Mouse (Mus musculus): ENCODE results near the gene Eepd1.

Eepd1 gene

GRCm38 (mm10) chr9:25541355-25541754, 60.0 kb downstream of the Eepd1 start:
- DNase-seq: no peak

DNA sequence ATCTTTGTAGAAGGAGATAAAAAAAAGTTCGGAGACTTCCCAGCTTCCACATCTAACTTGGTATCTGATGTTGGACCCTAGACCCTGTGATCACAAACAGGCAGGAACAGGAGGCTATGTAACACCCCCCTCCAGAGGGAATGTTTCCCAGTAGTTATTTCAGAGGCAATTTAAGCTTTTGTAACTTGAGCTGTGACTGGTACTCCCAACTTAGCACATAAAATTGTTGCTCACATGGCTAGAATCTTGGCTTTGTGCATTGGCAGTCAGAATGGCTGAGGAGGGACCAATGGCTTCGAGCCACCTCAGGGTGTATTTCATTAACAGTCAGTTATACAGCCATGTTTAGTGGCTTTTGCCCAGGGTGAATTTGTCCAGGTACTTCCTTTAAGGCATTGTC, 63.9 kb downstream of the Eepd1 start:
- no peak for DNase-seq

- no peak for DNase-seq
Measured at GRCm38 (mm10) chr9:25549130-25550060, 68.0 kb downstream of the Eepd1 start.

DNA sequence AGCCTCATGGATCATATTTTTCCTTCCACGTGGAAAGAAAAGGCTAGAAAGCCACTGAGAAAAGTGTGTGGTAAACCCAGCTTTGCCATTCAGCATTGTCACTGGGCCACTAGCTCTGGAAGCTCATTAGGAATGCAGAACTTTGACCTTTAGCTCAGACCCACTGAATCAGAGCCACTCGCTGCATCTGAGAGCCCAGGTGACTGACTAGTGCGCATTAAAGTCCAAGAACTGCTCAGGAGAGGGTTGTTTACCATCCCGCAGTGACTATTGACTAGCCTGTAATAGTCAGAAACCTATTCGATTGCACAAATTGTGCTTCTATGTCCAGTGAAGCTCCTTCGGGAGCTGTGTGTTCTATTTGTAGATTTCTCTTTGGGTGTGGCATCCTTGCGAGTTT, 68.8 kb downstream of the Eepd1 start:
- DNase-seq: peak; percentile 39

DNA sequence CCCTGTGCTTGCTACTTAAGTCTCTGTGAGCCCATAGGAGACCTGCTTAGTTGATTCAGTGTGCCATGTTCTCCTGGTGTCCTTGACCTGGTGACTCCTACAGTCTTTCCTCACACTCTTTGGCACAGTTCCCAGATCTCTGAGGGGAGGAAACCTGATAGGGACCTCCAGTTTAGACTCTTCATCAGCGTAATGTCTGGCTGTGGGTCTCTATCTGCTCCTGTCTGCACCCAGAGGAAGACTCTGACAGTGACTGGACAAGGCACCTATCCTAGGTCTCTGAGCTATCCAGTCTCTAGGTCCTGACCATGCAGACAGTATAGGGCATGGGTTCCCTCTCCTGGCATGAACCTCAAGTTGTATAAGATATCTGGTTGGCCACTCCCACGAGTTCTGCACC, 71.2 kb downstream of the Eepd1 start:
- DNase-seq: no peak

- no peak for DNase-seq
Measured at GRCm38 (mm10) chr9:25554246-25554803, 73.0 kb downstream of the Eepd1 start.

DNA sequence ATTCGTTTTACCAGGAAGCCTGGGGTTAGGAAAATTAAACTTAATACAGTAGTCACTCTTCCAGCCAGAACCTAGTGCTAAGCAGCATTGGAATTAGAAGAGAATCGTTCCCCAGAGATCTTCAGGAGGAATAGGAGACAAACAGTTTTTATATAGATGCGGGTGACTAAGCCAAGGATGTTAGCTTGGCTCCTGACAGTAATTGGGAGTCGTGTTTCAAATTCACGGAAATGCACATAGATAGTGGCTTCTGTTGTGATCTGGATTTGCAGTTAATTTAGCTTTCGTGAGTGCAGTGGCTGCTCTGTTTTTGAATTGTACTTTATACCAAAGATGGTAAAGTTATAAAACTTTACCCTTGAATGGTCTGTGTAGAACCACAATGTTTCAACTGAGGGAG, 73.9 kb downstream of the Eepd1 start:
- no peak for DNase-seq

- no peak for DNase-seq
Measured at GRCm38 (mm10) chr9:25556008-25556407, 74.7 kb downstream of the Eepd1 start.

DNA sequence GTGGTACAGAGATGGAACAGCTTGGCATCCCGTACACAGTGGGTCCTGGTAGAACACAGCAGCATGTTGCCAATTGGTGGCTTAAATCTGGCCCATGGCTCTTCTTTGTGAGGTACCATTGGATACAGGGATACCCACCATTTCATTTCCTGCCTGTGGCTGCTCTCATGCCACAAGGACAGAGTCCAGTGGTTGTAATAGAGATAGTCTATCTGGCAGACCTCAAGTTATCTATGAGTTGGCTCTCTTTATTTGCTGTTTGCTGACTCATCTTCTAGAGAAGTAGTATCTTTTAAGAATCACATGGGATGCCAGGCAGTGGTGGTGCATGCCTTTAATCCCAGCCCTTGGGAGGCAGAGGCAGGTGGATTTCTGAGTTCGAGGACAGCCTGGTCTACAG, 76.0 kb downstream of the Eepd1 start:
- no peak for DNase-seq

GRCm38 (mm10) chr9:25558834-25559233, 77.5 kb downstream of the Eepd1 start:
- DNase-seq: no peak

DNA sequence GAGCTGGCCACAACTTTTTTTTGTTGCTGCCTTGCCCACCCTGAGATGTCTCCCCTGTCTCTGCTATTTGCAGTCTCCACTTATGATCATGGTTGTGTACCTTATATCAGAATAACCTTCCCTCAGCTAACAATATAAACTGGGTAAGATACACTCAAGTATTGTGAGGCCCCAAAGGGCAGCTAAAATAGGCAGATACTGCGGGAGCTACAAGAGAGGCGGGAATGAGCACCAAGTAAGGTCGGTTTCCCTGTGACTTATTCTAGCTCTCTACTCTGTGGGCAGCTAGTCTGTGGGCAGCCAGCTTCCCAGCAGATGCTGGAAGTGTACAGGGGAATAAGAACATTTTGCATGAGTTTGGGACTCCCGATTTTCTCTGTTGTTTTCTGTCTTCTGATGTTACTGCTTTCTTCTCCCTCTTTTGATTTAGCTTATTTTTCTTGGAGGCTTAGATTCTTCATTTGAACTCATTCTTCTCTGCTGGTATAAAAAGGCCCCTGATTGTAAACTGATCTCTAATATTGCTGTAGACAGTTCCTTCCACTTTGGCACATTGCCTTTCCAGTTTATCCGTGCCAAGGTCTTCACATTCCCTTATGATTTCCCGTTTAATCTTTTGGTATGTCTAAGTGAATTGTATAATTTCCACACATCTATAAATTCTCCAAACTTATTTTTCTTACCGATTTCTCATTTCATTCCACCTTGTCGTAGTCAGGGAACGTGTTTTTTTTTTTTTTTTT, 78.8 kb downstream of the Eepd1 start:
- no peak for DNase-seq

DNA sequence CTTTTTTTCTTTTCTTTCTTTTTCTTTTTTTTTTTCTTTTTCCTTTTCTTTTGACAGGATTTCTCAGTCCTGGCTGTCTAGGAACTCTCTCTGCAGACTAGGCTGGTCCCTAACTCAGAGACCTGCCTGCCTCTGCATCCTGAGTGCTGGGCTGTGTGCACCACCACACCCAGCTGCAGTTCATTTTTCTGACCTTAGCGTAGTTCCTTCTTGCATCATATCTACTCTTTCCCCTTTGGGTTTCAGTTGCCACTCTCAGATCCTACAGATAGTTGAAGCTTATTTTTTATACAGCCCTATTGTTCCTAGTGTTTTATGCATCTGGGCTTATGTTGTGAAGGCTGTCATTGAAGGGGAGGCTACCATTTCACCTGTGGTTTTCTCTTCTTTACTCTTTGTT, 79.8 kb downstream of the Eepd1 start:
- DNase-seq: no peak

DNA sequence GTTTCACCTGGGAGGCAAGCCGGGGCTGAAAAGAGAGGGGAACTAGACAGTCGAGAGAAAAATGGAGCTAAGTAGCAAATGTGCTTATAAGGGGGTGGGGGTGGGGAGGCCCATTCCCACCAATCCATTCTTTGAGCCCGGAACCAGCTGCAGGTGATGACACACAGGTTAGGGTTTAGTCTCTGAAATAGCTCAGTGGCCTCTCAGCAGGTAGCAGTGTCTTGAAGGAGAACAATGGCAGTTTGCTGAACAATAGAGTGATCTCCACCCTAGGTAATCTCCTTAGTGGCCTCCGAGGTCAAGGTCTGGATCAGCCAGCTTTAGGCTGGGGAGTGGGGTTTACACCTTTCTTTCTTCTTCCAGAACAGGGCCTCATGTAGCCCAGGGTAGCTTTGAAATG, 82.5 kb downstream of the Eepd1 start:
- no peak for DNase-seq

DNA sequence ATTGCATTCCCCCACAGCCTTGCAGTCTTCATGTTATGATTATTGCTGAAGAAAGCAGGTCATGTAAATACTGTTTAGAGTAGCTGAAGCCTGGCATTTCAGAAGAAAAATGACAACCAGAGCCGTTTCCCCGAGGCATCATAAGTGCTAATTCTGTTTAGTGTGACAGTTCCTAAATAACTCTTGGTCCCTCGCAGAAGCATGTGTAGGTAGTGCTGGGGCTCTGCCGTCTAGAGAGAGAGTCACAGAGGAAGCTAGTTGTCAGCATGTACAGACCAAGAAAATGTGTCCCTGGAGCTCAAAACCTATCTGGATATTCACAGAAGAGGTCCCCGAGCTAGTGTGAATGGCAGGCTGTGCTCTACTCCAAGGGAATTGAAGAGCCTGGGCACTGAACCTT, 85.7 kb downstream of the Eepd1 start:
- DNase-seq: no peak

DNA sequence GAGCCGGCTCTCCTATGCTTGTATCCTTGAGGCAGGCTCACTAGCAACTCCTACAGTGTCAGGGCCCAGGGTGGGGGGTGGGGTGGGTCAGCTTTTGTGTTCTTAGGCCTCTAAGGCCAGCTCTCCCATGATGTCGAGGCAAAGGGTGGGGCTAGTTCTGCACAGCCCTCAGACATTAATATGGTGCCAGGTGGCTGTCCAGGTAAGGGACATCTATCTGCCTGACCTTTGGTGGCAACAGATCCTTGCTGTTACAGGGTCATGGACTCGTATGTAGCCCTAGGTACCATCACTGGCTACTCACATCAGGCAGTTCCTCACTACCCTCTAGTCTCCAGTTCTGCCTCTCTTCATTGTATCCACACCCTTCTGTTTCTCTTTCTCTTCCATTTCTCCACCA, 87.4 kb downstream of the Eepd1 start:
- no peak for DNase-seq

DNA sequence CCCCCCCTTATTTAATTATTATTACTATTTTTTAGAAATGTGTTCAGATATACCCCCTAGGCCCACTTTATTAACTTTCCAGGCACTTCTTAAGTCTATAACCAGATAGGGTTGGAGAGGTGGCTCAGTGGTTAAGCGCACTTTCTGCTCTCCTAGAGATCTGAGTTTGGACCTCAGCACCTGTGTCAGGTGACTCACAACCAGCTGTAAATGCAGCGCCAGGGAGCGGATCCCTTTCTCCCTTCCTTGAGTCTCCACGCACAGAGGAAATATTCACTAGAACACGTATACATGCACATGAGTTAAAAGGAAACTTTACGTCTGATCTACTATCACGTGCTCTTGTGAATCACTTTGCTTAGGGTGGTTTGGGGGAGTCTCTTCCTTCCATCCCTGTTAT, 88.7 kb downstream of the Eepd1 start:
- DNase-seq: no peak

DNA sequence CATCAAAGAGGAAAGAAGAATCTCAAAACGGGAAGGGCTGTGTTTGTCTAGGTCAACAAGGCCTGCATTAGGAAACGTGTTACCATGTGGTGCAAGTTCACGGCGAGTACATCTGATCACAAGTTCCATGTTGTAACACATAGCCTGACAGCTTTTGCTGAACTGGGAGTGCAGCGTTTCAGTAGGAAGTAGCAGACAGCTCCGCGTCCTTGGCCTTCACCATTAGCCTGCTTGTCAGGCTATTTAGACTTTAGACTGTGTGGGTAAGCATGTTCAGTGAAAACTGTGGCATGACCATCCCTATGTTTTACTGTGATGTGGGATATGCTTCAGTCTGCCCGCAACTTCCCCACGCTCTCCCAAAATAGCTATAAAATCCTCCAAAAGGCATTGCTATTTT, 89.1 kb downstream of the Eepd1 start:
- no peak for DNase-seq

DNA sequence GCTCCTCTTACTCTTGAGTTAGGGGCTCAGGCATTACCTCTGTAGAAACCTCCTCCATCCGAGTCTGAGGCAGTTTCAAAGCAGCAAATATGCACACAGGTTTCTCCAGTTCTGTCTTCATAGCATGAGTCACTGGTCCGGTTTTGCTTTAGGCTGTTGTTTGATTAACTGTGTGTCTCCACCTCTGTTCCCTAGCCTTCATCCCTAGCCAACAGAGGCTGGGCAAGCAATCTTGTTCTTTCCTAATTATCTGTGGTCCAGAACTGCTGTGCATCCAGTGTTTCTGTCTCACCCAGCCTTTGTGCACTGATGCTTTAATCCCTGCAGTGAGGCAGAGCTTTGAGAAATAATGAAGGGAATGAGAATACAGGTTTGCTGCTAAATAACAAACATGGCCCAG, 90.0 kb downstream of the Eepd1 start:
- no peak for DNase-seq

- DNase-seq: no peak
Measured at GRCm38 (mm10) chr9:25573753-25574152, 92.4 kb downstream of the Eepd1 start.

- DNase-seq: no peak
Measured at GRCm38 (mm10) chr9:25574186-25574585, 92.8 kb downstream of the Eepd1 start.

DNA sequence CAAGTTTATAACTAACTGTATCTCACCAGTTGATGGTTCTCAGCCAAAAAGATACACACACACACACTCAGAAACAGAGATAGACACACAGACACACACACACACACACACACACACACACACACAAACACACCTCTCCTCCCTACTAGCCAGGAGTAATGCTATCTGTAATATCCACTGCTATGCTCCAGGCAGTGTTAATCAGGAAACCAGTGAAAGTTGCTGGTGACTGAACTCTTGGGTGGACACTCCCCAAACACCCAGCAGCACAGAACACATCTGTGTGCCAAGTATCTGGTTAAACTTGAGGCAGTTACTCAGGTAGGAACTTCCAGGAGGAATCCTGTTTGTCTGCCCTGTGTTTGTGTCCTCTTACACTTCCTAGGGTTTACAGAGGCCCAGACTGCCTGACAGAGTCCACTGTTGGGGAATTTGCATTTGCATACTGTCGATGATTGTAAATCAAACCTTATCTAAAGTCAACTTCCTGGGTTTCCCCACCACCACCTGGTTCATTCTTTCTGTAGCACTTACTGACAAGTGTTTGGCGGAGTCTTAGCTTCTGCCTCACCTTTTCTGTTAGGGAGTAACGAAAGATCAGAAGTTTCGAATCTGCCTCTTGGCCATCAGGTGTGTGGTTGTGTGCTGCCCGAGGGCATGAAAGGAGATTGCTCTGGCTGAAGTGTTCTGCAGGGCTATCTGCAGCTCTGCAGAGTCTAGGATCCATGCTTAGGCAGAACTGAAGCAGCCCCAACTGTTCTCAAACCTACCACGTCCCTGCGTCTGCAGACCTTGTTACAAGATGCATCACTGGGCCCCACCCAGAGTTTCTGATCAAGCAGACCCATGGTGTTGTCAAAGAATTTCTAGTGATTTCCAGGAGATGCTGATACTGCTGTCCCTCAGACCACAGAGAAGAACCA, 97.6 kb downstream of the Eepd1 start:
- no peak for DNase-seq

- DNase-seq: no peak
Measured at GRCm38 (mm10) chr9:25583621-25584020, 102.3 kb downstream of the Eepd1 start.

- DNase-seq: no peak
Measured at GRCm38 (mm10) chr9:25585614-25586013, 104.3 kb downstream of the Eepd1 start.
